Mouse (Mus musculus) kidney, embryonic 16.5 days (tissue): ENCODE results near the gene Adamts15. TPM values are rescaled to one million over a fixed set of nuclear protein-coding genes. Genes with fewer than 3 reads are reported as not detected.

Source experiments
- ATAC-seq: fragments of 200-750 bp; cut with Nextera tagmentation; 2 replicates; pipeline ENCODE4 v1.8.0; 2017; ENCODE audit warnings: moderate TSS enrichment; ENCODE audit not compliant: low FRiP score, low TSS enrichment
- H3K27ac ChIP-seq: fragments of 300-500 bp; sonication (generic); 2 replicates; pipeline ENCODE4 v1.5.1; 2014; ENCODE audit warnings: low read length
- H3K27me3 ChIP-seq: fragments of 300-500 bp; sonication (generic); 2 replicates; pipeline ENCODE4 v1.6.1; 2014; ENCODE audit warnings: low read length, control low read depth, mixed read lengths; ENCODE audit not compliant: insufficient read depth
- H3K36me3 ChIP-seq: fragments of 300-500 bp; sonication (generic); 2 replicates; pipeline ENCODE4 v1.6.1; 2014; ENCODE audit warnings: low read length, control low read depth, mixed read lengths; ENCODE audit not compliant: insufficient read depth
- H3K4me1 ChIP-seq: fragments of 300-500 bp; sonication (generic); 2 replicates; pipeline ENCODE4 v1.6.1; 2014; ENCODE audit warnings: low read length, control low read depth, mixed read lengths; ENCODE audit not compliant: insufficient read depth
- H3K4me2 ChIP-seq: fragments of 300-500 bp; sonication (generic); replicated peaks from 2 replicates; pipeline ENCODE4 v1.6.1; 2014; ENCODE audit warnings: low read depth, low read length
- H3K4me3 ChIP-seq: fragments of 300-500 bp; sonication (generic); 2 replicates; pipeline ENCODE4 v1.5.1; 2014; ENCODE audit warnings: mild to moderate bottlenecking, low read length
- H3K9ac ChIP-seq: fragments of 300-500 bp; sonication (generic); replicated peaks from 2 replicates; pipeline ENCODE4 v1.6.1; 2014; ENCODE audit warnings: low read length
- H3K9me3 ChIP-seq: fragments of 300-500 bp; sonication (generic); 2 replicates; pipeline ENCODE4 v1.6.1; 2016; ENCODE audit warnings: low read length, control low read depth
- WGBS: fragments of 180-500 bp; shearing (Covaris S2); extraction: QIAGEN DNeasy Blood & Tissue Kit; methylation state at CpG from one replicate; pipeline ENCODE4 v1.1.7; 2014; 5-methylcytosine and 5-hydroxymethylcytosine counted together
- polyA plus RNA-seq: library from polyadenylated mRNA; unstranded; fragments of >200 nt; fragmentation: Nextera tagmentation; extraction: Ambion mirVana; gene quantifications from 2 replicates; pipeline ENCODE4 v1.2.1, GENCODE M21; 2015

Gene Adamts15
- polyA plus RNA-seq, 1 experiment from 2014 or later = 9.8 TPM

DNA sequence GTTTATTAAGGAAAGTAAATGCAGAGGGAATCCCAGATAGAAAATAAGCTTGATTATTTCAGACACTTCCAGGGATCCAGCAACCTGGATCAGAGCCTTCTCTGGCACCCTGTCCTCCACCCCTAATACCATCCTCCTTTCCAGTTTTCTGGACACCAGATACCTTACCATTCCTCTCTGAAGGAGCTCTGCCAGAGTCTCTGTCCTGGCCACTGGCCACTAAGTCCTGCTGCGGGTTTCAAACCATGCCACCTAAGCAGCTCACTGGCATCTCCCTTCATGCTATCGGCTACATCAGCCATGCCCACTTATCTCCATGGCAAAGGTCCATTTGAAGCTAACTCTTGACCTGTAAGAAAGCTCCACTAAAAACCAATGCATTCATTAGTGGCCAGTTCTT lies 70.4 kb downstream of the Adamts15 start:
- 83% methylated on average over 2 of the region's 2 CpGs for WGBS
- no peak overlapping the region for H3K4me3 ChIP-seq
- H3K27ac ChIP-seq = no peak overlapping the region
- no peak overlapping the region for H3K4me2 ChIP-seq
- no peaks in the 10 kb centered on the region for H3K27me3 ChIP-seq
- no peak for ATAC-seq
- H3K4me1 ChIP-seq = peaks cover 5% of the 10 kb centered on the region; the same call in 1 of the 2 replicates
- no peak overlapping the region for H3K9ac ChIP-seq
- H3K9me3 ChIP-seq = no peaks in the 10 kb centered on the region
- no peaks in the 10 kb centered on the region for H3K36me3 ChIP-seq

DNA sequence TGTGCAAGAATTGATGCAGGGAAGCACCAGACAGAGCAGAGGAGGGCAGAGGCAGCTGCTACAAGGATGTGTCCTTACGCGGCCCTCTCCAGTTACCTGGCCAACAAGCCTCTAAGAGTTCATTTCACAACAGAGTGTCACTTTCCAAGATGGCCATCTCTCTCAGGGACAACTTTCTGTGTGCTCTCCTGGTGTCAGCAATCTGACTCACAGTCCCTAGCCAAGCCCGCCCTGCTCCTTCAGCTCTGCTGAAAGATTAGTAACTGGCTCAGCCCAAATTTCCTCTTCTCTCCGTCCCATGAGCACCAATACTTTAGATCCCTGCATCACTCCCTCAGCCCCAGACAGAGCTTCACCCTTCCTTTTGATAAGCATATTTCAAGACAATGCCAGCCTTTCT lies 72.3 kb downstream of the Adamts15 start:
- ATAC-seq = no peak

DNA sequence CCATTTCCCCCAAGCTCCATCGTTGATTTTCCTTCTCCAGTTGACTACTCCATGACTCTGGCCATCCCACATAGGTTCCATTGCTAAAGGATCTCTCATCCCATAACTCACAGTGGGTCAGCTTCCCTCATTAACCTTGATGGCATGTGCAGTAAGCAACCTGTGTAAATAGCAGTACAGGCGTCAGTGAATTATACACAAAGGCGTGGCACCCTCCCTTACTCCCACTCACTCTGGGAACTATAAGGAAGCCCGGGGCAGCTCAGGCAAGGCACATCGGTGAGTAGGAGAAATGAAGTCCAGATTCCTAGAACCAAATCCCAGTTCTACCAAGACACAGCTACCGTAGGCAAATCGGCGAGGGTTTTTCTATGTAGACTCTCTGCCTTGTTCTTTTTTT lies 72.8 kb downstream of the Adamts15 start:
- no peaks in the 10 kb centered on the region for H3K27me3 ChIP-seq
- no peak overlapping the region for H3K4me2 ChIP-seq
- H3K4me1 ChIP-seq = peaks cover 5% of the 10 kb centered on the region; the same call in 1 of the 2 replicates
- no peaks in the 10 kb centered on the region for H3K9me3 ChIP-seq
- H3K9ac ChIP-seq = no peak overlapping the region
- no peak overlapping the region for H3K27ac ChIP-seq
- no peaks in the 10 kb centered on the region for H3K36me3 ChIP-seq
- H3K4me3 ChIP-seq = no peak overlapping the region
- 0 out of 2 replicates have a peak, but pooled peaks have one; percentile 27 for ATAC-seq
- 53% methylated on average over 8 of the region's 8 CpGs for WGBS

More for the DNA sequence above, 72.3 kb downstream of the Adamts15 start:
- H3K4me1 ChIP-seq = peaks cover 5% of the 10 kb centered on the region; the same call in 1 of the 2 replicates
- H3K4me3 ChIP-seq = no peak overlapping the region
- H3K27ac ChIP-seq = no peak overlapping the region
- 67% methylated on average over 4 of the region's 4 CpGs for WGBS
- H3K9me3 ChIP-seq = no peaks in the 10 kb centered on the region
- no peaks in the 10 kb centered on the region for H3K36me3 ChIP-seq
- no peak overlapping the region for H3K4me2 ChIP-seq
- no peak overlapping the region for H3K9ac ChIP-seq
- H3K27me3 ChIP-seq = no peaks in the 10 kb centered on the region

Other genes with a start within 250 kb of the Adamts15 start
- gene Adamts8, start 20.1 kb upstream of the Adamts15 start, polyA plus RNA-seq = 0.59 and 0.76 TPM in 2 replicates
- 5.3 and 6.1 TPM in 2 replicates for gene Zbtb44, start 108.2 kb upstream of the Adamts15 start, polyA plus RNA-seq
- gene St14, start 209.4 kb upstream of the Adamts15 start, polyA plus RNA-seq = 46.7 and 48.3 TPM in 2 replicates